Mouse (Mus musculus) gastrocnemius, adult 2 months (tissue): Measurements from ENCODE around the gene Cdkl4. TPM values are rescaled to one million over a fixed set of nuclear protein-coding genes. Genes with fewer than 3 reads are reported as not detected.

Experiments
- DNase-seq: peaks from one replicate; pipeline ENCODE4 v3.0.0; 2022
- H3K27ac ChIP-seq: fragments of 200-600 bp; 2 replicates; pipeline ENCODE4 v1.8.1; 2022; ENCODE audit warnings: mild to moderate bottlenecking
- H3K4me3 ChIP-seq: fragments of 200-600 bp; 2 replicates; pipeline ENCODE4 v1.8.1; 2022; ENCODE audit warnings: mild to moderate bottlenecking, moderate library complexity
- CTCF ChIP-seq: fragments of 200-600 bp; IDR thresholded peaks from 2 replicates; pipeline ENCODE4 v1.8.1; 2022; ENCODE audit warnings: antibody characterized with exemption, mild to moderate bottlenecking, moderate library complexity
- intact Hi-C: fragments of 180-260 bp; cut with DNase I; formaldehyde crosslinking; loops from one replicate; pipeline ENCODE4 v1.15.1; 2025
- long read RNA-seq, 2 experiments: library from polyadenylated mRNA; stranded (forward); transcript quantifications; one replicate each; pipeline ENCODE4 v2.0.0; 2021
- total RNA-seq, 2 experiments: library from RNA; stranded (reverse); gene quantifications; 2 replicates each; pipeline ENCODE4 v1.2.3; 2021

Gene Cdkl4
- total RNA-seq = under 1 TPM in 1 of 2 experiments, not detected in 1; 0.11 TPM
- long read RNA-seq, experiment 1, partial matches to known transcripts = 0 of 1 reads
- long read RNA-seq, experiment 1, other reads (novel, unspliced or antisense) = 1 of 1 reads
- long read RNA-seq, experiment 2 = 0 reads

DNA sequence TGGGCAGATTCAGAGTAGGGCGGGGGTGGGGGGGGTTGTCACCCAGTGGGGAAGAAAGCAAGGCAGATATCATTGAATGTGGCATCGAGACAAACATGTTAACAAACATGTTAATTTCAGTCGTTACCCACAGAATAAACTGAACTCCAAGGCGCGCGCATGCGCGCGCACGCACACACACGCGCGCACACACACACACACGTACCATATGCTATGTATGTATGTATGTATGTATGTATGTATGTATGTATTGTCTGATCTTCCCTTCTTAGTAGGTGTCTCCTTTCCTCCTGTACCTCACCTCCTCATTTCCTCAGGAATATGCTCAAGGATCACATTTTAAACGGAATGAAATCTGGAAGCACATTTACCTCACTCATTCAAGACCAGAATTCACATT lies at the start of gene Cdkl4:
Gene Cdkl4, minus strand, starts transcription at position 175 of the 400 bp plus-strand sequence.
- Histone ChIP-seq H3K4me3 (peak within 1 kb of the TSS; percentile 53), H3K27ac (no peak within 1 kb of the TSS)
- intact Hi-C loops = no loop called here
- DNase-seq = no peak
- TF ChIP-seq CTCF = no peak

DNA sequence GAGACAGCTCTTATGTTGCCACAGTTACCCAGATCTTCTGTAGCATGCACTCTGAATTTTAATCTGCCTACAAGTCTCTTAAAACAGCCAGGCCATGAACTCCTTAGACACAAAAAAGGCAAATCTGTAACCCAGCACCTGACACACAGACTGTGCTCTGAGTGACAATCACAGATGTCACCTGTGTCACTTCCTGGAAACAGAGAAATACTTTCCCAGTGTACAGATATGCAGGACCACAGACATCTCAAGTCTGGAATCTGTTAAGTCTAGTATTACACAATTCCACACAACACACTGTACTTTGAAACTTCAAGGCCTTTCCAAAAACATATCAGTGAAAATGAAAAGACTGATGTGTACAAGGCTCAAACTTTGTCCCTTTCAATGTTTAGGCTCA lies 47.4 kb upstream of the Cdkl4 start:
- DNase-seq = no peak
- no peak for TF ChIP-seq CTCF
- intact Hi-C loops = loop anchor here (5.0 to 10.0 kb wide), 2 partner anchors 192 to 390 kb away; no protein-coding TSS in a partner anchor
- no peak overlapping the region for H3K4me3 ChIP-seq
- H3K27ac ChIP-seq = no peak overlapping the region

DNA sequence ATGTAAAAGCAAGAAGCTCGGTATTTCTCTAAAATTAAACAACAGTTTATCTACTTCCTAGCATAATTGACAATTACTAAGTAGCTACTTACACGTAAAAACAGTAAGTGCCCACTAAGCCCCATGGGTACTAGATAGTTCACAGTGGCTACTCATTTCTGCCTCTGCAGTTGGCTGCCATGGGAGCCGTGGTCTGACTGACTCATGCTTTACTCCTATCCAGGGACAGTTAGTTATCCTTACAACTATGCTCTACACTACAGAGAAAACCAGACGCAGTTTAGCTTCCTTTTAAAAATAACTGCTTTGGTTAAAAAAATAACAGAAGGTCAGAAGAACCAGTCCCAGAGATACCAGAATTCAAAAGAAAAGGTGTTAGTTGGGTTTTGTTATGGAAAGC lies 44.1 kb upstream of the Cdkl4 start:
- intact Hi-C loops = loop anchor here (2.0 to 10.0 kb wide), 3 partner anchors 196 to 393 kb away; no protein-coding TSS in a partner anchor
- no peak overlapping the region for H3K27ac ChIP-seq
- no peak for DNase-seq
- no peak for TF ChIP-seq CTCF
- H3K4me3 ChIP-seq = no peak overlapping the region

GRCm38 (mm10) chr17:80620786-80621423 lies 43.3 kb upstream of the Cdkl4 start:
- DNase-seq = peak; percentile 65
- TF ChIP-seq CTCF = peak; percentile 93
- intact Hi-C loops = loop anchor here (2.0 to 10.0 kb wide), 3 partner anchors 196 to 394 kb away; no protein-coding TSS in a partner anchor

GRCm38 (mm10) chr17:80619556-80619955 lies 41.9 kb upstream of the Cdkl4 start:
- intact Hi-C loops = no loop called here
- DNase-seq = no peak
- Histone ChIP-seq H3K27ac (no peak overlapping the region), H3K4me3 (no peak overlapping the region)
- TF ChIP-seq CTCF = no peak

More at GRCm38 (mm10) chr17:80620786-80621423, 43.3 kb upstream of the Cdkl4 start:
- no peak overlapping the region for H3K27ac ChIP-seq
- no peak overlapping the region for H3K4me3 ChIP-seq

- no peak for DNase-seq
- intact Hi-C loops = no loop called here
- no peak overlapping the region for H3K4me3 ChIP-seq
- H3K27ac ChIP-seq = no peak overlapping the region
- TF ChIP-seq CTCF = no peak
Measured at GRCm38 (mm10) chr17:80618890-80619289, 41.3 kb upstream of the Cdkl4 start.

GRCm38 (mm10) chr17:80603806-80604205 lies 26.2 kb upstream of the Cdkl4 start:
- H3K27ac ChIP-seq = no peak overlapping the region
- TF ChIP-seq CTCF = no peak
- H3K4me3 ChIP-seq = no peak overlapping the region
- DNase-seq = no peak
- intact Hi-C loops = no loop called here

GRCm38 (mm10) chr17:80603079-80603625 lies 25.5 kb upstream of the Cdkl4 start:
- Histone ChIP-seq H3K27ac (no peak overlapping the region), H3K4me3 (no peak overlapping the region)
- DNase-seq = peak; percentile 33
- TF ChIP-seq CTCF = no peak
- intact Hi-C loops = no loop called here

GRCm38 (mm10) chr17:80601371-80601770 lies 23.8 kb upstream of the Cdkl4 start:
- no peak overlapping the region for H3K27ac ChIP-seq
- no peak overlapping the region for H3K4me3 ChIP-seq
- DNase-seq = peak; percentile 51
- intact Hi-C loops = no loop called here
- peak; percentile 55 for TF ChIP-seq CTCF

GRCm38 (mm10) chr17:80583051-80583450 lies 5.4 kb upstream of the Cdkl4 start:
- no peak for DNase-seq
- intact Hi-C loops = no loop called here
- Histone ChIP-seq H3K27ac (no peak overlapping the region), H3K4me3 (no peak overlapping the region)
- TF ChIP-seq CTCF = no peak

GRCm38 (mm10) chr17:80579901-80580300 lies 2.3 kb upstream of the Cdkl4 start:
- Histone ChIP-seq H3K4me3 (no peak overlapping the region), H3K27ac (no peak overlapping the region)
- TF ChIP-seq CTCF = no peak
- DNase-seq = no peak
- intact Hi-C loops = no loop called here

GRCm38 (mm10) chr17:80579089-80579488 lies 1.5 kb upstream of the Cdkl4 start:
- no peak for DNase-seq
- no peak for TF ChIP-seq CTCF
- Histone ChIP-seq H3K4me3 (no peak overlapping the region), H3K27ac (no peak overlapping the region)
- intact Hi-C loops = no loop called here

- H3K4me3 ChIP-seq = no peak overlapping the region
- intact Hi-C loops = no loop called here
- H3K27ac ChIP-seq = no peak overlapping the region
- TF ChIP-seq CTCF = no peak
- no peak for DNase-seq
Measured at GRCm38 (mm10) chr17:80578041-80578440, 428 bp upstream of the Cdkl4 start.
